Mouse (Mus musculus) A20 (cell line): ENCODE measurements at regions not wholly inside any gene's neighbourhood (a gene's known extent, or its start where the extent isn't known, plus 50 kb on each side); places are given as distances from the start of the nearest gene placed in this dataset.

Experiments used
- DNase-seq: peaks from one replicate; pipeline ENCODE4 v3.0.0-alpha.2; 2011; ENCODE audit warnings: low read depth, low spot score

- DNase-seq = no peak
Observed at GRCm38 (mm10) chr1:143946933-143947332, 57.0 kb downstream of the Rgs2 start.

GRCm38 (mm10) chr1:143941465-143941864 lies 62.5 kb downstream of the Rgs2 start:
- DNase-seq = no peak

GRCm38 (mm10) chr1:143939511-143939910 lies 64.5 kb downstream of the Rgs2 start:
- no peak for DNase-seq

GRCm38 (mm10) chr1:143938569-143938968 lies 65.4 kb downstream of the Rgs2 start:
- no peak for DNase-seq

GRCm38 (mm10) chr1:143930798-143931197 lies 73.2 kb downstream of the Rgs2 start:
- no peak for DNase-seq

- DNase-seq = no peak
Observed at GRCm38 (mm10) chr1:143929567-143930165, 74.3 kb downstream of the Rgs2 start.

- no peak for DNase-seq
Observed at GRCm38 (mm10) chr1:143922499-143922898, 81.5 kb downstream of the Rgs2 start.

GRCm38 (mm10) chr1:143920256-143920655 lies 83.7 kb downstream of the Rgs2 start:
- DNase-seq = no peak

GRCm38 (mm10) chr1:143918949-143919348 lies 85.0 kb downstream of the Rgs2 start:
- no peak for DNase-seq

- peak; percentile 62 for DNase-seq
Observed at GRCm38 (mm10) chr1:143918146-143918774, 85.7 kb downstream of the Rgs2 start.

- DNase-seq = peak; percentile 44
Observed at GRCm38 (mm10) chr1:143917623-143918022, 86.3 kb downstream of the Rgs2 start.

GRCm38 (mm10) chr1:143916587-143916986 lies 87.4 kb downstream of the Rgs2 start:
- peak; percentile 86 for DNase-seq

- DNase-seq = no peak
Observed at GRCm38 (mm10) chr1:143912586-143912985, 91.4 kb downstream of the Rgs2 start.

GRCm38 (mm10) chr1:143911230-143911629 lies 92.7 kb downstream of the Rgs2 start:
- no peak for DNase-seq

- no peak for DNase-seq
Observed at GRCm38 (mm10) chr1:143910530-143910929, 93.4 kb downstream of the Rgs2 start.

- DNase-seq = no peak
Observed at GRCm38 (mm10) chr1:143907312-143907711, 96.6 kb downstream of the Rgs2 start.

GRCm38 (mm10) chr1:143906881-143907280 lies 97.1 kb downstream of the Rgs2 start:
- no peak for DNase-seq

GRCm38 (mm10) chr1:143903985-143904384 lies 100.0 kb downstream of the Rgs2 start:
- no peak for DNase-seq

- DNase-seq = no peak
Observed at GRCm38 (mm10) chr1:143903234-143903633, 100.7 kb downstream of the Rgs2 start.

GRCm38 (mm10) chr1:143901127-143901920 lies 102.6 kb downstream of the Rgs2 start:
- no peak for DNase-seq

- DNase-seq = no peak
Observed at GRCm38 (mm10) chr1:143888510-143888909, 111.4 kb downstream of the Uchl5 start.

- no peak for DNase-seq
Observed at GRCm38 (mm10) chr1:143888065-143888464, 111.0 kb downstream of the Uchl5 start.

- no peak for DNase-seq
Observed at GRCm38 (mm10) chr1:143886014-143886413, 108.9 kb downstream of the Uchl5 start.
